Mouse (Mus musculus): Measurements from ENCODE around the gene Eif4e2. TPM values are rescaled to one million over a fixed set of nuclear protein-coding genes. Genes with fewer than 3 reads are reported as not detected.

Gene Eif4e2
- polyA plus RNA-seq, 1 experiment: 56.2 TPM

DNA sequence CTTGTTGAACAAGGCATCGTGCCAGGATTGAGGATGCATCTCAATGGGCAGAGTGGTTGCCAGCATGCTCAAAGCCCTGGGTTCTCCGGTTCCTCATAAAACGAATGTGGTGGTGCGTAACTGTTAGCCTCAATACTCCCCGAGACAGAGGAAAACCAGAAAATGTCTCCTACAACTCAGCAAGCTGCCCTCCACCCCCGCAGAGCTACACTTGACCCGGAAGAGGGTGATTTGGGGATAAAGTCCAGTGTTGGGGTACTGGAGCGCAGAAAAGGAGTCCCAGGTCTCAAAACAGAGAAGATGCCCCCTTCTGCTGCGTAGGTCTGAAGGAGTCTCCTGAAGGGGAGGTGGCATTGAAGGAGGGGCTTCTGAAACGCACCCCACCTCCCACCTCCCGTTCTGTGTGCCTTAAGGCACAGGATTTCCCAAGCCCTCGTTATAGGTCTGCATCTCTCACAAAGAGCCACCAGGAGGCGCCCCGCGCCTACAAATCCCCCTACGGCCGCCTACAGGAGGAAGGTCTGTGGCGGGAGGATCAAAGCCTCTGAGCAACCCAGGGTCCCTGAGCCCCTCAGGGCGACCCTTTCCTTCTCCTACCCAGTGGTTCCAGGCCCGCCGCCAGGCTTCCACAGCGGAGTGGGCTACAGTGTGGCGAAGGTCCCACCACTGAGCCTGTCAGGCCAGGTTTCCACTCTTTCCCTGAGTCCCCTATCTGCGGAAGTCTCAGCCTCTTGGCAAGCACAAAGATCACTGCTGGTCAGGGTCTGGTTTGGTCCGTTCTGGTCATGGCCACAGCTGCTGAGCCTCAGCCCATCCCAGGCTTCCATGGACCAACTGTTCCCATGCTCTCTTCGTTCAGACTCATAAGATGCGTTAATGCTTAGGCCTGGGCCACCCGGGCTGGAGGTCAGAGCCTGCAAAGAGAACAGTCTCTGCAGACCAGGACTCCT is 39.4 kb upstream of the Eif4e2 start:
- no peak overlapping the region for H3K4me3 ChIP-seq (replicated peaks; ENCODE audit: insufficient read depth, low read depth, low read length)
- peak; percentile 17 to 52 for DNase-seq
- no peak overlapping the region for H3K27ac ChIP-seq (ENCODE audit: insufficient read depth, low read length)
- TF ChIP-seq CTCF (IDR thresholded peaks at IDR 0.05; ENCODE audit: borderline replicate concordance, insufficient read depth, low read depth, low read length) (peak; percentile 62), POLR2A (IDR thresholded peaks at IDR 0.05; ENCODE audit: borderline replicate concordance, insufficient read depth, low read length) (no peak)
- 20% methylated on average over 28 of the region's 28 CpGs for WGBS
- H3K27me3 ChIP-seq (ENCODE audit: control insufficient read depth, insufficient read depth, low read length): peaks cover 1% of the 10 kb centered on the region; the same call in 1 of the 2 replicates
- no peaks in the 10 kb centered on the region for H3K4me1 ChIP-seq (ENCODE audit: control insufficient read depth, insufficient read depth, low read length)

DNA sequence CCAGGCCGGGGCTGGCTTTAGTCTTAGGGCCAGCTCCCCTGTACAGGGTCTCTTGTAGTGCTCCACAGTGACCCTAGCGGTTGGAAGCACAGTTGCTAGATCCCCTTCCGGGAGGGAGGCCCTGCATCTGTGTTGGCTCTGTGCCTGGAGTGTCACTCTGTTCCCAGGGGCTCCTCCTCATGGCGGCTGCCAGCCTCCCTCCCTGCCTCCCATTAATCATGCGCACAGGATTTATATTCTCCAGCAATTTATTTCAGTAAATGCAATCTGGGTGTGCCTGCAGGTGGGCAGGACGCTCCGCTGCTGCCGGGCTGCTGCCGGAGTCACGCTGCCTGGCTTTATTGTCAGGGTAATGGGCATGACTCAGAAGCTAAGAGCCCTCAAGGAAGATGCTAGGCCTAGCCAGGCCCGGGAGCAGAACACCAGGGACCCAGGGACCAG is 37.8 kb upstream of the Eif4e2 start:
- 18% methylated on average over 11 of the region's 11 CpGs for WGBS
- Histone ChIP-seq H3K27me3 (ENCODE audit: control insufficient read depth, insufficient read depth, low read length) (no peaks in the 10 kb centered on the region; the same call in 1 of the 2 replicates), H3K27ac (ENCODE audit: insufficient read depth, low read length) (no peak overlapping the region), H3K4me1 (ENCODE audit: control insufficient read depth, insufficient read depth, low read length) (no peaks in the 10 kb centered on the region), H3K4me3 (replicated peaks; ENCODE audit: insufficient read depth, low read depth, low read length) (no peak overlapping the region)
- no peak for TF ChIP-seq POLR2A (IDR thresholded peaks at IDR 0.05; ENCODE audit: borderline replicate concordance, insufficient read depth, low read length)
- TF ChIP-seq CTCF (IDR thresholded peaks at IDR 0.05; ENCODE audit: borderline replicate concordance, insufficient read depth, low read depth, low read length): no peak
- DNase-seq: no peak

DNA sequence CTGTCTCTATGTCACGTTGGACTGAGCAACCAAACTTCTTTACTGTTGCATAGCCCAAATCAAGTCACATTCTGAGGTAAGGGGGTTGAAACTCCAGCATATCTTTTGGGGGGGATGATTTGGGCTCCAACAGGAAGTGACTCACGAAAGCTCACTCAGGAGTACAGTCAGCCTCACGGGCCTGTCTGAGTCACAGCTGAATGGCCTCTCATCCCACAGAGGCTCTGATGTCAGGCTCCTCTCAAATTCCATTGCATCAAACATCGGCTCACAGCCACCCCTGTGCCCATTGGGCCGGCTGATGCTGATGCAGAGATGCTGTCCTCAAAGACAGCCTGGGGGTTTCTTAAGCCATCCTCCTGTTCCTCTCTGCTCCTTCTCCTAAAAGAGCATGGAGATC is 32.8 kb upstream of the Eif4e2 start:
- 69% methylated on average over 5 of the region's 5 CpGs for WGBS

DNA sequence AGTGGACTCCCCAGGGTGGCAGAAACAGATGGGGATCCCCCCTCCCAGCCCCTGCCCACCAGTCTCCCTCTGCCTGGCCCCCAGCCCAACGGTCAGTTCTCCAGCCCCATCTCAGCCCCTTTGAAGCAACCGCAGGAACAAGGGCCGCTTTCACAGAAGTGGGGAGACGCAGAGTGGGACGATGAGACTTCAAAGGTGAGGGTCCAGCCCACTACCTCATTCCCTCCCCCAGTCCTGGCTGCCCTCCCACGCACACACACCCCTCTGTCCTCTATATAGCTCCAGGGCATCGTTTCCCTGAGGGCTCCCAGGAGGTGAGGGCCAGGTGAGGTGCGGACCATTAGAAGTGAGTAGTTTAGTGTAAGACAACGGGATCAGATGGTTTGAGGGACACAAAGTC is 30.7 kb upstream of the Eif4e2 start, which contains the start of gene Prss56:
Gene Prss56, plus strand, starts transcription at position 301 of the 400 bp plus-strand sequence.
- 66% methylated on average over 9 of the region's 9 CpGs for WGBS
- H3K4me1 ChIP-seq (ENCODE audit: control insufficient read depth, insufficient read depth, low read length): no peaks in the 10 kb centered on the region
- H3K27ac ChIP-seq (ENCODE audit: insufficient read depth, low read length): no peak within 1 kb of the TSS
- no peaks in the 10 kb centered on the region for H3K27me3 ChIP-seq (ENCODE audit: control insufficient read depth, insufficient read depth, low read length)
- no peak within 1 kb of the TSS for H3K4me3 ChIP-seq (replicated peaks; ENCODE audit: insufficient read depth, low read depth, low read length)
- no peak for DNase-seq
- TF ChIP-seq POLR2A (IDR thresholded peaks at IDR 0.05; ENCODE audit: borderline replicate concordance, insufficient read depth, low read length) (no peak), CTCF (IDR thresholded peaks at IDR 0.05; ENCODE audit: borderline replicate concordance, insufficient read depth, low read depth, low read length) (no peak)

More for the DNA sequence above, 32.8 kb upstream of the Eif4e2 start:
- TF ChIP-seq POLR2A (IDR thresholded peaks at IDR 0.05; ENCODE audit: borderline replicate concordance, insufficient read depth, low read length) (no peak), CTCF (IDR thresholded peaks at IDR 0.05; ENCODE audit: borderline replicate concordance, insufficient read depth, low read depth, low read length) (no peak)
- DNase-seq: no peak
- Histone ChIP-seq H3K27me3 (ENCODE audit: control insufficient read depth, insufficient read depth, low read length) (no peaks in the 10 kb centered on the region), H3K4me3 (replicated peaks; ENCODE audit: insufficient read depth, low read depth, low read length) (no peak overlapping the region), H3K4me1 (ENCODE audit: control insufficient read depth, insufficient read depth, low read length) (no peaks in the 10 kb centered on the region), H3K27ac (ENCODE audit: insufficient read depth, low read length) (no peak overlapping the region)

DNA sequence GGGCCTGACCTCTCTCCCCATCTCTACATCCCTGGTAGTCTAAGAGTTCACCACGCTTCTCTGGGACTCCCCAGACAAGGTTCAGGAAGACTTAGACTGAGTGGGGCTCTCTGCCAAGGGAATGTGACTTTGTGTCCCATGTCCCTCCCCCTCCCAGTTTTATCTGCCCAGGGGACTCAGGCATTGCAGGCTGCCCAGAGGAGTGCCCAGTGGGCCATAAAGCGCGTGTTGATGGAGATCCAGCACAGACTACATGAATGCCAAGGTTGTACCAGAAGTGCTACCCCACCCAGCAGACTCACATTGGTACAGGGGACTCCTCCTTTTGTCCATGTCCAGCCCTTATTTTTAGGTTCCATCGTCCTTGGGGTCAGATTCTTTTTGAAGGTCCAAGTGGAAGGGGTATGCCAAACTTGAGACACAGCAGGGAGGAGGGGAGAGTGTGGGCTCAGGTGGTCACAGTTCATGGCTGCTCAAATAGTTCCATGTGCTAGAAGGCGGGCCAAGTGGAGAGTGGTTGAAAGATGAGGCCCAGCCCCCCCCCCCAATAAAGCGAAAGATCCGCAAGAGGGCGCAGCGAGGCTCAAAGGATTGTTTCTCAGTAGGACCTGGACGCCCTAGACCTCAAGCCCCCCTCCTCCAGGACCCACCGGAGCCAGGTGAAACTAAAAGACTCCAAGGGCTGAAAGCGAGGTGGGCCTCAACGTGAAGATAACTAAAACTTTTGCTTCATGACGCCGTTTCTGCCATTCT is 29.5 kb upstream of the Eif4e2 start:
- Histone ChIP-seq H3K4me1 (ENCODE audit: control insufficient read depth, insufficient read depth, low read length) (no peaks in the 10 kb centered on the region), H3K27me3 (ENCODE audit: control insufficient read depth, insufficient read depth, low read length) (no peaks in the 10 kb centered on the region), H3K4me3 (replicated peaks; ENCODE audit: insufficient read depth, low read depth, low read length) (no peak overlapping the region), H3K27ac (ENCODE audit: insufficient read depth, low read length) (no peak overlapping the region)
- DNase-seq: no peak
- 28% methylated on average over 15 of the region's 15 CpGs for WGBS
- TF ChIP-seq POLR2A (IDR thresholded peaks at IDR 0.05; ENCODE audit: borderline replicate concordance, insufficient read depth, low read length) (no peak), CTCF (IDR thresholded peaks at IDR 0.05; ENCODE audit: borderline replicate concordance, insufficient read depth, low read depth, low read length) (no peak)

DNA sequence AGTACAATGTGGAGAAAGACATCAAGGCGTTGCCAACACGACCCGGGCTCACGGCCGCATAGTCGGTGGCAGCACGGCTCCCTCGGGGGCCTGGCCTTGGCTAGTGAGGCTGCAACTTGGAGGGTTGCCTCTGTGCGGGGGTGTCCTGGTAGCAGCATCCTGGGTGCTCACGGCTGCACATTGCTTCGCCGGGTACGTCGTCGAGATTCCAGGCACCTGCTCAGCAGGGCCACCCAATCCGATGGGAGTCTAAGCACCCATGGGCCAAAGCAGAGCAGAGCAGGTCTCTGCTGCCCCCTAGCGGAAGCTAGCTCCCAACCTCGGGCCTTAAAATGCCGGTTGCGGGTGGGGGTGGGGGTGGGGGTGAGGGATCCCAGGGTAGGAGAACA is 29.0 kb upstream of the Eif4e2 start:
- Histone ChIP-seq H3K4me1 (ENCODE audit: control insufficient read depth, insufficient read depth, low read length) (no peaks in the 10 kb centered on the region), H3K27me3 (ENCODE audit: control insufficient read depth, insufficient read depth, low read length) (no peaks in the 10 kb centered on the region), H3K4me3 (replicated peaks; ENCODE audit: insufficient read depth, low read depth, low read length) (no peak overlapping the region), H3K27ac (ENCODE audit: insufficient read depth, low read length) (no peak overlapping the region)
- TF ChIP-seq POLR2A (IDR thresholded peaks at IDR 0.05; ENCODE audit: borderline replicate concordance, insufficient read depth, low read length) (no peak), CTCF (IDR thresholded peaks at IDR 0.05; ENCODE audit: borderline replicate concordance, insufficient read depth, low read depth, low read length) (peak; percentile 74)
- DNase-seq: peak; percentile 51 to 69
- 3% methylated on average over 20 of the region's 20 CpGs for WGBS

DNA sequence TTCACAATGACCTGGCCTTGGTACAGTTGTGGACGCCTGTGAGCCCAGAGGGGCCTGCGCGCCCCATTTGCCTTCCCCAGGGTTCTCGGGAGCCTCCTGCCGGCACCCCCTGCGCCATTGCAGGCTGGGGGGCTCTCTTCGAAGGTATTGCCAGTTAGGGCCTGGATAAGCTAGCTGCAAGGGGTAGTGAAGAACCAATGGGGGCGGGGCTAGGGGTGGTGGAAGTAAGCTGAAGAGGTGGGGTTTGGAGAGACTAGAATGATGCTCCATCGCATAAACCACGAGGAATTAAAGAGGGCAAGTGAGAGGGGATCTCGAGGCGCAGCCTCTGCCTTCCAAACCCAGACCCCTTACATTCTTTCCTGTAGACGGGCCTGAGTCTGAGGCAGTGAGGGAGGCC is 28.2 kb upstream of the Eif4e2 start:
- no peak for DNase-seq
- WGBS: 28% methylated on average over 13 of the region's 13 CpGs
- TF ChIP-seq CTCF (IDR thresholded peaks at IDR 0.05; ENCODE audit: borderline replicate concordance, insufficient read depth, low read depth, low read length): no peak
- TF ChIP-seq POLR2A (IDR thresholded peaks at IDR 0.05; ENCODE audit: borderline replicate concordance, insufficient read depth, low read length): no peak

More for the DNA sequence above, 28.2 kb upstream of the Eif4e2 start:
- H3K27ac ChIP-seq (ENCODE audit: insufficient read depth, low read length): no peak overlapping the region
- H3K27me3 ChIP-seq (ENCODE audit: control insufficient read depth, insufficient read depth, low read length): no peaks in the 10 kb centered on the region
- no peak overlapping the region for H3K4me3 ChIP-seq (replicated peaks; ENCODE audit: insufficient read depth, low read depth, low read length)
- H3K4me1 ChIP-seq (ENCODE audit: control insufficient read depth, insufficient read depth, low read length): no peaks in the 10 kb centered on the region
